Mouse (Mus musculus) T-helper 1 cell (primary cell): ENCODE data around the gene Slc19a3.

Experiments
- in situ Hi-C: fragments of 300-600 bp; cut with MboI, MseI; formaldehyde crosslinking; loops from one replicate; pipeline ENCODE4 v1.15.1; 2025; ENCODE audit warnings: high pct_unique_total_duplicates

Gene Slc19a3

GRCm38 (mm10) chr1:83038109-83038672, at the start of gene Slc19a3:
Gene Slc19a3 (minus strand): TSS chr1:83038448.
- in situ Hi-C loops, result no loop called here

GRCm38 (mm10) chr1:83084790-83085189, 46.5 kb upstream of the Slc19a3 start:
- in situ Hi-C loops, result no loop called here

- in situ Hi-C loops, result no loop called here
Measured at GRCm38 (mm10) chr1:83077016-83077415, 38.8 kb upstream of the Slc19a3 start.

GRCm38 (mm10) chr1:83076190-83076917, 38.1 kb upstream of the Slc19a3 start:
- in situ Hi-C loops, result no loop called here

GRCm38 (mm10) chr1:83075526-83076189, 37.4 kb upstream of the Slc19a3 start:
- in situ Hi-C loops, result no loop called here

GRCm38 (mm10) chr1:83067205-83067604, 29.0 kb upstream of the Slc19a3 start:
- in situ Hi-C loops, result loop anchor here (5.0 kb wide), 1 partner anchor 650 kb away; no protein-coding TSS in a partner anchor

- in situ Hi-C loops, result loop anchor here (5.0 kb wide), 1 partner anchor 651 kb away; no protein-coding TSS in a partner anchor
Measured at GRCm38 (mm10) chr1:83066577-83066976, 28.3 kb upstream of the Slc19a3 start.

GRCm38 (mm10) chr1:83064851-83065250, 26.6 kb upstream of the Slc19a3 start:
- in situ Hi-C loops, result loop anchor here (5.0 kb wide), 1 partner anchor 652 kb away; no protein-coding TSS in a partner anchor

- in situ Hi-C loops, result no loop called here
Measured at GRCm38 (mm10) chr1:83060643-83061042, 22.4 kb upstream of the Slc19a3 start, which contains the start of gene Krtap28-13. Gene Krtap28-13 (plus strand): TSS chr1:83060930.

- in situ Hi-C loops, result no loop called here
Measured at GRCm38 (mm10) chr1:83059278-83059677, 21.0 kb upstream of the Slc19a3 start, which contains the start of gene A030005K14Rik. Gene A030005K14Rik (minus strand): TSS chr1:83059378.

GRCm38 (mm10) chr1:83058481-83058880, 20.2 kb upstream of the Slc19a3 start:
- in situ Hi-C loops, result no loop called here

GRCm38 (mm10) chr1:83044882-83045427, 6.7 kb upstream of the Slc19a3 start, which contains the start of gene Gm47969:
Gene Gm47969 (plus strand): TSS chr1:83044932.
- in situ Hi-C loops, result no loop called here

- in situ Hi-C loops, result no loop called here
Measured at GRCm38 (mm10) chr1:83042380-83042779, 4.1 kb upstream of the Slc19a3 start, which contains the start of gene Krtap28-10. Gene Krtap28-10 (minus strand): TSS chr1:83042480.

GRCm38 (mm10) chr1:83039080-83039479, 832 bp upstream of the Slc19a3 start:
- in situ Hi-C loops, result no loop called here

- in situ Hi-C loops, result no loop called here
Measured at GRCm38 (mm10) chr1:83036892-83037667, 1.2 kb downstream of the Slc19a3 start.

- in situ Hi-C loops, result no loop called here
Measured at GRCm38 (mm10) chr1:83034509-83034908, 3.7 kb downstream of the Slc19a3 start.

- in situ Hi-C loops, result no loop called here
Measured at GRCm38 (mm10) chr1:83032508-83032907, 5.7 kb downstream of the Slc19a3 start.

- in situ Hi-C loops, result no loop called here
Measured at GRCm38 (mm10) chr1:83031950-83032349, 6.3 kb downstream of the Slc19a3 start.

- in situ Hi-C loops, result no loop called here
Measured at GRCm38 (mm10) chr1:83016556-83016955, 21.7 kb downstream of the Slc19a3 start.

GRCm38 (mm10) chr1:83015329-83015879, 22.8 kb downstream of the Slc19a3 start:
- in situ Hi-C loops, result no loop called here

- in situ Hi-C loops, result no loop called here
Measured at GRCm38 (mm10) chr1:83014477-83014876, 23.8 kb downstream of the Slc19a3 start.
